Mouse (Mus musculus) adrenal gland, adult (tissue): ENCODE results near the gene Lrp2bp.

ENCODE experiments used
- DNase-seq, 2 experiments: peaks; one replicate each; pipeline ENCODE4 v3.0.0; 2022 to 2023; ENCODE audit warnings: low spot score in 1 of 2; ENCODE audit not compliant: inconsistent age in 2 of 2

The Lrp2bp gene

GRCm38 (mm10) chr8:46022758-46023157, 23.7 kb downstream of the Lrp2bp start:
- no peak for DNase-seq

- no peak for DNase-seq
Measured at GRCm38 (mm10) chr8:46024392-46024791, 25.3 kb downstream of the Lrp2bp start.

GRCm38 (mm10) chr8:46036217-46036616, 37.1 kb downstream of the Lrp2bp start:
- DNase-seq = no peak

GRCm38 (mm10) chr8:46039666-46040065, 40.6 kb downstream of the Lrp2bp start:
- peak in 1 of 2 experiments; percentile 43 for DNase-seq

GRCm38 (mm10) chr8:46040260-46040659, 41.2 kb downstream of the Lrp2bp start:
- DNase-seq = no peak

GRCm38 (mm10) chr8:46072798-46073197, 73.7 kb downstream of the Lrp2bp start:
- no peak for DNase-seq

GRCm38 (mm10) chr8:46073540-46074140, 74.5 kb downstream of the Lrp2bp start:
- no peak for DNase-seq

- no peak for DNase-seq
Measured at GRCm38 (mm10) chr8:46075223-46075622, 76.1 kb downstream of the Lrp2bp start.

GRCm38 (mm10) chr8:46078866-46079265, 79.8 kb downstream of the Lrp2bp start:
- DNase-seq = no peak
